Mouse (Mus musculus) intestine, embryonic 14.5 days (tissue): Measurements from ENCODE around the gene Frmd3. TPM values are rescaled to one million over a fixed set of nuclear protein-coding genes. Genes with fewer than 3 reads are reported as not detected.

ENCODE experiments used
- ATAC-seq: fragments of 200-750 bp; cut with Nextera tagmentation; replicated peaks from 2 replicates; pipeline ENCODE4 v1.8.0; 2017; ENCODE audit warnings: low read depth, moderate number of reproducible peaks, moderate TSS enrichment, moderate library complexity; ENCODE audit not compliant: low FRiP score, low TSS enrichment
- DNase-seq: peaks from one replicate; pipeline ENCODE4 v3.0.0-alpha.2; 2018; ENCODE audit warnings: low spot score
- H3K27ac ChIP-seq: fragments of 300-500 bp; sonication (generic); 2 replicates; pipeline ENCODE4 v1.5.1; 2014; ENCODE audit warnings: low read depth, mild to moderate bottlenecking, control low read depth
- H3K27me3 ChIP-seq: fragments of 300-500 bp; sonication (generic); replicated peaks from 2 replicates; pipeline ENCODE4 v1.6.1; 2014; ENCODE audit warnings: low read length, control low read depth; ENCODE audit not compliant: control insufficient read depth, insufficient read depth
- H3K36me3 ChIP-seq: fragments of 300-500 bp; sonication (generic); 2 replicates; pipeline ENCODE4 v1.6.1; 2014; ENCODE audit warnings: low read length, control low read depth; ENCODE audit not compliant: control insufficient read depth, insufficient read depth
- H3K4me1 ChIP-seq: fragments of 300-500 bp; sonication (generic); replicated peaks from 2 replicates; pipeline ENCODE4 v1.6.1; 2014; ENCODE audit warnings: low read length, control low read depth, mixed read lengths; ENCODE audit not compliant: control insufficient read depth, insufficient read depth
- H3K4me2 ChIP-seq: fragments of 300-500 bp; sonication (generic); 2 replicates; pipeline ENCODE4 v1.6.1; 2014; ENCODE audit warnings: low read length
- H3K4me3 ChIP-seq: fragments of 300-500 bp; sonication (generic); 2 replicates; pipeline ENCODE4 v1.5.1; 2014; ENCODE audit warnings: low read depth, low read length, control low read depth, mixed read lengths
- H3K9ac ChIP-seq: fragments of 300-500 bp; sonication (generic); 2 replicates; pipeline ENCODE4 v1.6.1; 2014; ENCODE audit warnings: mild to moderate bottlenecking, low read length
- H3K9me3 ChIP-seq: fragments of 300-500 bp; sonication (generic); 2 replicates; pipeline ENCODE4 v1.6.1; 2016; ENCODE audit warnings: low read length, control low read depth; ENCODE audit not compliant: control insufficient read depth
- WGBS: fragments of 180-500 bp; shearing (Covaris S2); extraction: QIAGEN DNeasy Blood & Tissue Kit; methylation state at CpG from one replicate; pipeline ENCODE4 v1.1.7; 2014; 5-methylcytosine and 5-hydroxymethylcytosine counted together
- polyA plus RNA-seq: library from polyadenylated mRNA; unstranded; fragments of >200 nt; fragmentation: Nextera tagmentation; extraction: Ambion mirVana; gene quantifications from 2 replicates; pipeline ENCODE4 v1.2.1, GENCODE M21; 2014

The Frmd3 gene
- 0.50 and 0.87 TPM in 2 replicates for polyA plus RNA-seq

DNA sequence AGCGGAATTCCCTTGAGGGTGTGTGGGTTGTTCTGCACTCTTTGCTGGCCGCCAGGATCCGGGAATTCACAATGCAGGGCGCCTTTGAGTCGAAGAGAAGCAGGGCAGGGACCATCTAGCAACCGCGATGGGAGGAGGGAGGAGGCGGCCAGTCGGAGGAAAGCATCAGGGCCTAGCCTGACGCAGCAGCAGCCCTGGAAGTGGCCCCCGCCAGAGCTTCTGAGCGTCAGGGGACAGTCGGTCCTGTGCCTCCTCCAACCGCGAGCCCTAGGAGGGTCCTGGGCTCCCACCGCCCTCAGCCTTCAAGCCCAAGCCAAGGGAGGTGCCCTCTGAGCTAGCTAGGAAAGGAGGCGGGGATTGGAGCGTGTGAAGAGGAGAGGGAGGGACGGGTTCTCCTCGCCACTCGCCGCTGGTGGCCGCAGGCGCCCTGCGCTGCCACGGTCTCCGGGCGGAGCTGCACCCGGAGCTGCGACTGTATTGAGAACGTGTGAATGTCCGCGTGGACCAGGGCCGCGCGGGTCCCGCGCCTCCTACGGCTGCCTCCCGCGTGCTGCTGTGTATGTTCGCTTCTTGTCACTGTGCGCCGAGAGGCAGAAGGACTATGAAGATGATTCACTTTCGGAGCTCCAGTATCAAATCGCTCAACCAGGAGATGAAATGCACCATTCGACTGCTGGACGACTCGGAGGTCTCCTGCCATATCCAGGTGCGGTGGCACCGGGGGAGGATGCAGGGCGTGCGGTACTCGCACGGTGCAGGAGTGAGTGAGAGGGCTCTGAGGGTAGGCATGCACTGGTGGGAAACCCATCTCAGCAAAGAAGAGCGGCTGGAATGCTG is at the start of gene Frmd3:
Gene Frmd3, plus strand, starts transcription at position 232 of the 837 bp plus-strand sequence.
- ATAC-seq (peak; percentile 85), DNase-seq (peak; percentile 79)
- H3K27ac ChIP-seq: no peak within 1 kb of the TSS
- under 1% methylated on average over 56 of the region's 56 CpGs for WGBS
- peak within 1 kb of the TSS; percentile 40 for H3K9ac ChIP-seq
- no peaks in the 10 kb centered on the region for H3K9me3 ChIP-seq
- H3K4me3 ChIP-seq: peak within 1 kb of the TSS; percentile 48
- peak within 1 kb of the TSS; percentile 93 for H3K4me2 ChIP-seq
- no peaks in the 10 kb centered on the region for H3K36me3 ChIP-seq
- peaks cover 16% of the 10 kb centered on the region; the same call in 1 of the 2 replicates for H3K27me3 ChIP-seq
- 0 out of 2 replicates have a peak, but pooled peaks cover 3% of the 10 kb centered on the region for H3K4me1 ChIP-seq

DNA sequence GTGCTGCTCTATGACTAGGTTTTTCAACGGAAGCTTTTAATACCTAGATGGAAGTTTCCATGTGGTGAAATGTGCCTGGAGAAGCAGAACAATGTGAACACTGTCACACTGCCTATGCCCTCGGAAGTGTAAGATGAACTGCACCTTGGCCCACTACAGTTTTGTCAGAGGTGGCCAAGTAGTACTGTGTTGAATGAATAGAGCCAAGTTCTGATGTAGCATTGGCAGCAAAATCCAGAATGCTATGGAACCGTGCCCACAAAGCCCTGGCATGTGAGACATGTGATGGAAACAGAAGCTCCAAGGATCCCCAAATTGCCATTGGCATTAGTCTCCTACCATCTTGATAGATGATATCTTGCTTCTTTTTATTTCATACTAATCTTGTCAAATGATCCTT is 32.8 kb upstream of the Frmd3 start:
- H3K9ac ChIP-seq: no peak overlapping the region
- 89% methylated on average over 3 of the region's 3 CpGs for WGBS
- no peaks in the 10 kb centered on the region for H3K4me1 ChIP-seq
- no peak overlapping the region for H3K4me3 ChIP-seq
- H3K4me2 ChIP-seq: no peak overlapping the region
- H3K9me3 ChIP-seq: no peaks in the 10 kb centered on the region
- H3K27ac ChIP-seq: no peak overlapping the region
- H3K27me3 ChIP-seq: no peaks in the 10 kb centered on the region
- H3K36me3 ChIP-seq: no peaks in the 10 kb centered on the region
- ATAC-seq (no peak), DNase-seq (no peak)

DNA sequence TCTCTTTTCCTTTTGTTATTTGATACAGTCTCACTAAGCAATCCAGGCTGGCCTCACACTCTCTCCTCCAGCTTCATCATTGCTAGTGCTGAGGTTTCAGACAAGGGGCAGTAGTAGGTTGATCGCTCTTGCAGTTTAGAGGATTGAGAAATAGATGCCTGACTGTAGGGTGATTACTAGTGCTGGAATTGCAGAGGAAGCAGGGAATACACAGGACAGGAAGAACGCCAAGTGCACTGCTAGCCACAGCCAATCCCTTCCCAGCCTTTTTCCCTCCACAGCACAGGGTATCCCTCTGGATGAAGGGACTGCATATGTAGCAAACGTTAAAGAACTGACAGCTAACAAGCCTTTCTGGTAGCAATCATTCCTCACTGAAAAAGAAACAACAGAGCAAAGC is 965 bp upstream of the Frmd3 start:
- peaks cover 16% of the 10 kb centered on the region; the same call in 1 of the 2 replicates for H3K27me3 ChIP-seq
- H3K4me3 ChIP-seq: no peak overlapping the region
- H3K36me3 ChIP-seq: no peaks in the 10 kb centered on the region
- no peak overlapping the region for H3K9ac ChIP-seq
- DNase-seq: no peak
- no peaks in the 10 kb centered on the region for H3K9me3 ChIP-seq
- H3K27ac ChIP-seq: no peak overlapping the region
- WGBS: 56% methylated on average over 3 of the region's 3 CpGs
- H3K4me2 ChIP-seq: no peak overlapping the region
- 0 out of 2 replicates have a peak, but pooled peaks cover 3% of the 10 kb centered on the region for H3K4me1 ChIP-seq
- ATAC-seq: no peak

DNA sequence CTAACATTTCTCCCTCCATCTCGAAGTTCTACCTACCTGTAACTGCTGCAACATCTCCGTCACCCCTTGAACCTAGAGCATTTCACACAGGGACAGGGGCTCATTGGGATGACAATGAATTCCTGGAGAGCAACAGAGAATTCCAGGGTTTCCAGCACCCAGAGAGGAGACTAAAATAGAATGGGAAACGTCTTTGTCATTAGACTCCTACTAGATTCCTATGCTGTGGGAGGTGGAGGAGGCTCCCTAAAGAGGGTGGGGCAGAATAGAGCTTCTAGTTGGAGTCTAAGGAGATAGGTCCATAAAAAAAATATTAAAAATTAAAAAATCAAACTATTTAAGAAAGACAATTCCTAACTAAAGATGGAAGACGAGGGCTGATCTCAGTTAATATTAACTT is 542 bp upstream of the Frmd3 start:
- no peaks in the 10 kb centered on the region for H3K36me3 ChIP-seq
- no peak overlapping the region for H3K9ac ChIP-seq
- 0 out of 2 replicates have a peak, but pooled peaks cover 3% of the 10 kb centered on the region for H3K4me1 ChIP-seq
- ATAC-seq (no peak), DNase-seq (no peak)
- H3K9me3 ChIP-seq: no peaks in the 10 kb centered on the region
- H3K27me3 ChIP-seq: peaks cover 16% of the 10 kb centered on the region; the same call in 1 of the 2 replicates
- H3K4me3 ChIP-seq: peak overlapping the region; percentile 48
- H3K27ac ChIP-seq: no peak overlapping the region
- H3K4me2 ChIP-seq: peak overlapping the region; percentile 93
- WGBS: 43% methylated on average over 4 of the region's 4 CpGs

DNA sequence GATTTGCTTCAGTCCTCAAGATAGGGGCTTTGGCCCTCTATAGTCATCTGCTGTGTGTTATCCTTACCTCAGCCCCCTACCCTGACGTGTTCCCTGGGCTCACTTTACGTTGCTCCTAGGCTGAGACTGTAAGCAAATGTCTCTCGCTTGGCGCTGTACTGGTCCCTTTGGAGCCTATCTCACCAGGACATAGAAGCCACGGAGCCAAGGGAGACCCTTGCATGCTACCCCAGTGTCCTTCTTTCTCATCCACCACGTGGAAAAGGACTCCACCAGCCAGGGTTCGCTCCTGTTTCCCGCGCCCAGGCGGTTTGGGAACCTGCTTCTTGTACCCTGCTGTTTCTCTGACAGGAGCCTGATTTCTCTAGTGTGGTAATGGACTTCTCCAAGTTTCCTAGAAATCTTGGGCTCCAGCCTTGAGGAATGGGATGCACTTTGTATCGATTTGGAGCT is 832 bp downstream of the Frmd3 start:
- Histone ChIP-seq H3K4me2 (peak overlapping the region; percentile 93), H3K27me3 (peaks cover 16% of the 10 kb centered on the region; the same call in 1 of the 2 replicates), H3K4me1 (0 out of 2 replicates have a peak, but pooled peaks cover 3% of the 10 kb centered on the region), H3K9ac (no peak overlapping the region; the same call in 1 of the 2 replicates), H3K27ac (no peak overlapping the region), H3K36me3 (no peaks in the 10 kb centered on the region), H3K9me3 (no peaks in the 10 kb centered on the region), H3K4me3 (peak overlapping the region; percentile 48)
- WGBS: 5% methylated on average over 11 of the region's 11 CpGs
- DNase-seq (peak; percentile 69), ATAC-seq (no peak; the same call in 1 of the 2 replicates)

DNA sequence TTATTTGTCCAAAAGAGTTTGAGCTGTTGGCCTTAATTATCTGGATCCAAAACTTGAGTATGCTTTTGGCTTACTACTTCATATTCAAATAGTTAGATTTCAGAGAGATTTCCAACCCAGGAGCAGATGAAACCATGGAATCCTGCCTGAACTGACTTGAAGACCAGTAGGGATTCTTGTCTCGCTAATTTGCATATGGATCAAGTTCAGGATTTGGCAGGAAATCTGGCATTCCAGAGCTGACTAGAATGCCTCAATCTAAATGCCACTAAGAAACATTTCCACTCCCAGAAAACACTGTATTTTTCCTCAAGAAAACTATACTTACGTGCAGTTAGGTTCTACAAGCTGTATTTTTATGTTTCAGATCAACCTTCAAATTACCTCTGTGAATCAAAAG is 6.8 kb downstream of the Frmd3 start:
- no peak overlapping the region for H3K9ac ChIP-seq
- H3K9me3 ChIP-seq: no peaks in the 10 kb centered on the region
- no peak overlapping the region for H3K27ac ChIP-seq
- DNase-seq (no peak), ATAC-seq (no peak)
- no peak overlapping the region for H3K4me2 ChIP-seq
- no peaks in the 10 kb centered on the region for H3K4me1 ChIP-seq
- H3K27me3 ChIP-seq: 0 out of 2 replicates have a peak, but pooled peaks cover 2% of the 10 kb centered on the region
- 70% methylated on average over 2 of the region's 2 CpGs for WGBS
- H3K4me3 ChIP-seq: no peak overlapping the region
- H3K36me3 ChIP-seq: no peaks in the 10 kb centered on the region

DNA sequence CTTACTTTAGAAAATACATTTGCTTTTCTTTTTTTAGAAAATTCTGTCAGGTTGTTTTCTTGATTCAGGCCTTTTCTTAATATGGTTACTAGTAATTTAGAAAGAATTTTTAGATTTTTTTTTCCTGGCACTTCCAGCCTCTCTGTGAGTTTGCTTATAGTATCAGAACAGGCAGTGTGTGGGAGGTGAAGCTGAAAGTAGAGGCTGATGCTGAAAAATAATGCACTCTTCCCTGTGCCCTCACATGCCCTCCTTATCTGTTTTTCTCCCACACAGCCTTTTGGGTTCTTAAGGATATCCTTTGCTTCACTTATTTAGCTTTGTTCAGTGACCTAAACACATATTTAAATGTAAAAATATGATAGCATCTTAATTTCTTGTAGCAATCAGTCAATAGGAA is 30.0 kb downstream of the Frmd3 start:
- H3K27me3 ChIP-seq: no peaks in the 10 kb centered on the region
- H3K4me2 ChIP-seq: no peak overlapping the region
- H3K9me3 ChIP-seq: no peaks in the 10 kb centered on the region
- no peak overlapping the region for H3K9ac ChIP-seq
- no peak overlapping the region for H3K4me3 ChIP-seq
- ATAC-seq (no peak), DNase-seq (no peak)
- no peak overlapping the region for H3K27ac ChIP-seq
- no peaks in the 10 kb centered on the region for H3K4me1 ChIP-seq
- no peaks in the 10 kb centered on the region for H3K36me3 ChIP-seq

DNA sequence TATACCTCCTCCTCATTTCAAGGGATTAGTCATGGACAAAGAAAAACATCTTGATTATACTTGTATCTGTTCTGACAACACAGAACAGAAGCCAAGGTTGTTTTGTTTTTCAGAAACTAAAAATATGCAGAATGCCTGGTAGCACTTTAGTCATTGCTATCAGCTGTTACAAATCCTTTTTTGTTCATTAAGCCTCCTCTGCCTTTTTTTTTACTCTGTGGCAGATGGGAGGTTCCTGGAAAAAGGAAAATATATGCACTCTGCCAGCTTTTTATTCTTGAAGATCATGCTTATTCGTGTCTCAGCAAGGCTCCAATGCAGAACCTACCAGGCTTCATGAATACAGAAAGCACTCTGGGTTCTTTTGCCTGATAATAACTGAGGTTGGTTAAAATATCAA is 38.5 kb downstream of the Frmd3 start:
- Histone ChIP-seq H3K27me3 (no peaks in the 10 kb centered on the region), H3K4me1 (no peaks in the 10 kb centered on the region), H3K36me3 (no peaks in the 10 kb centered on the region), H3K4me3 (no peak overlapping the region), H3K4me2 (no peak overlapping the region), H3K9me3 (no peaks in the 10 kb centered on the region), H3K27ac (no peak overlapping the region), H3K9ac (no peak overlapping the region)
- ATAC-seq: no peak
- 64% methylated on average over 1 of the region's 1 CpGs for WGBS
- no peak for DNase-seq
